Mouse (Mus musculus): ENCODE measurements at regions not wholly inside any gene's neighbourhood (a gene's known extent, or its start where the extent isn't known, plus 50 kb on each side); places are given as distances from the start of the nearest gene placed in this dataset.
"Not testable (repeated sequence)": the region's sequence is repeated elsewhere in the genome, so short reads cannot be mapped to it uniquely, and the experiment has no call there.

DNA sequence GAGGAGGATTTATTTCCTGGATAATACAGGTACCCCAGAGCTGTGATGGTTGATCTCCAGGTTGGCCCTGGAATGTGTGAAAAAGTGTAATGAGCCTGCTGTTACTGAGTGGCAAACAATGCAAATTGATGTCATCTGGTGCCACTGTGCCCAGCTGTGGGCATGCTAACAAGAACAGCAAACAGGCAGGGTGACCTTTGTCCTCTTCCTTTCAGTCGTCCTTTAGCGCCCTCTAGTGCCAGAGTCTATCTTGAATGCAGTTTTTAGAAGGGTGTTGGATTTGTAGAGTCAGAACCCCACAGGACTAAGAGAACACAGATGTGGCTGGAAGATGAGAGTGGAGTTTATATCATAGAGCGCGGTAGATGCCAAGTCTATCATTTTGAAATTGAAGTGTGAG lies 164.3 kb downstream of the Sdhaf3 start:
- peak; percentile 52; the same call in 1 of the 2 replicates for ATAC-seq (replicated peaks; ENCODE audit: poor library complexity, severe bottlenecking)

GRCm38 (mm10) chr6:7133042-7133441 lies 177.2 kb downstream of the Sdhaf3 start:
- no peak for ATAC-seq (replicated peaks; ENCODE audit: poor library complexity, severe bottlenecking)

- no peak for ATAC-seq (replicated peaks; ENCODE audit: poor library complexity, severe bottlenecking)
Measured at GRCm38 (mm10) chr6:7134062-7134461, 178.3 kb downstream of the Sdhaf3 start.

GRCm38 (mm10) chr6:7134888-7135287 lies 179.1 kb downstream of the Sdhaf3 start:
- ATAC-seq (replicated peaks; ENCODE audit: poor library complexity, severe bottlenecking): no peak

- ATAC-seq (replicated peaks; ENCODE audit: poor library complexity, severe bottlenecking): no peak
Measured at GRCm38 (mm10) chr6:7181711-7182110, 225.9 kb downstream of the Sdhaf3 start.

DNA sequence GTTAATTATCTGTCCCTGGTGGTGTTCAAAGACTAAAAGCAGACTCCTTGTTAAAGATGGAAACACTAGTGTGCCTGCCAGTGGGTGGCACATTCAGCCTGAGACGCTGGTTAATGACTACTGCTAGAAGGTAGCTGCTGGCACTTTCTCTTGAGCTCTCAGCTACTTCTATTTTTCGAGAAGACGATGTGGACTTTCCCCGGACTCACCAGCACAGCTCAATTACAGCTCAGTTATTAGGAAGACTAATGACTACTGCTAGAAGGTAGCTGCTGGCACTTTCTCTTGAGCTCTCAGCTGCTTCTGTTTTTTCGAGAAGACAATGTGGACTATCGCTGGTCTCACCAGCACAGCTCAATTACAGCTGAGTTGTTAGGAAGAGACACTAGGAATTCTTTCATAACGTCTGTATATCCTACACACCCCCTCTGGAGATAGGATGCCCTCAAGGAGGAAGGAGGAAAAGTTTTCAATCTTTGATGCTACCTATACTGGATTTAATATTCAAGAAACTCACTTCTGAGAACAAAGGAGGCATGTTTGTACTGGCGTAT lies 243.3 kb downstream of the Sdhaf3 start:
- ATAC-seq (replicated peaks; ENCODE audit: poor library complexity, severe bottlenecking): no peak

- no peak for ATAC-seq (replicated peaks; ENCODE audit: poor library complexity, severe bottlenecking)
Measured at GRCm38 (mm10) chr6:7215880-7216279, 260.1 kb downstream of the Sdhaf3 start.

GRCm38 (mm10) chr6:7252286-7252685 lies 296.5 kb downstream of the Sdhaf3 start:
- ATAC-seq (replicated peaks; ENCODE audit: poor library complexity, severe bottlenecking): no peak

DNA sequence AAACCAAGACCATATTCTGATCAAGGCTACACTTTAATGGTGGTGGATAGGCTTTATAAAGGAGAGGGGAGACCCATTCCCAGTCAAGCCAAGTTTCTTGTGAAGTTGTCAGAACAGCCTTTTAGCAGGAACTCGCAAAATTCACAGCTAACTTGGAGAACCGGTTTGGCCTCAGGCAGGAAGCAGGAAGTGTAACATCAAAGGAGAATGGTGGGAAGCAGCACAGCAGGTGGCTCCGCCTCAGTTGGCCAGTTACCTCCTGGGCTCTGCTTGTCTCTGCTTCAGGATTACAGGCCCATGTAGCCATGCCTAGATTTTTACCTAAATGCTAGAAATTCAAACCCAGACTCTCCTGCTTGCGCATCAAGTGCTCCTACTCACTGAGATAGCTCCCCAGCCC lies 277.2 kb upstream of the Tac1 start:
- no peak for ATAC-seq (replicated peaks; ENCODE audit: poor library complexity, severe bottlenecking)

DNA sequence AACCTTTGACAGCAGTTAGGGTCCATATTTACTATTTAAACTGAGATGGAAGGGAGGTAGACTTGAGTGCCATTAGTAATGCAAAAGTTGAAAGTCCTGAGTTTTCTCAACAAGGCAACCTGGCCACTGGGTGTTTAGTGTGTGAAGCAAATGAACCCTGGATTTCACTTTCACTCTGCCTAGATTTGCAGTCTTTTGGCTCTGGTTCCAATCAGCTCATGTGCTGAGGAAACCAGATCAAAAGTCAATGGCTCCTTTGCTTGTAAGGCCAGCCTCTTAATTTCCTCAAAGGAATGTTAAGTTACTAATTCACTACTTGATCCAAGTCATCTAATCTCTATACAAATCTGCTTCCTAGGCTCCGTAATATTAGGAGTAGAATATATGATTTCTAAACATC lies 247.7 kb upstream of the Tac1 start:
- ATAC-seq (replicated peaks; ENCODE audit: poor library complexity, severe bottlenecking): no peak

DNA sequence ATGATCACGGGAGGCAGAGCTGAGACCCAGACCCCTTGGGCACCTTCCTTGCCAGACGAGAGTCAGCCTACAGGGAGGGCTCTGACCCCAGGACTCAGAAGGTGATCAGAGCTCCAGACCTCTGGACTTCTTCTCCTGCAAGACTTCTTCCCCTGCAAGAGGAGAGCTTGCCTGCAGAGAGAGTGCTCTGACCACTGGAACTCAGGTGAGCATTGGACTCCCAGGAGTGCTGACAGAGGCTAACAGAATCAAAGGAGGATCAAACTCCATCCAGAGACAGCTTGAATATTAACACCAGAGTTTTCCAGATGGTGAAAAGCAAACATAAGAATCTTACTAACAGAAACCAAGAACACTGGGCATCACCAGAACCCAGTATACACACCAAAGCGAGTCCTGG lies 241.2 kb upstream of the Tac1 start:
- ATAC-seq (replicated peaks; ENCODE audit: poor library complexity, severe bottlenecking): no peak

- no peak for ATAC-seq (replicated peaks; ENCODE audit: poor library complexity, severe bottlenecking)
Measured at GRCm38 (mm10) chr6:7326974-7327373, 227.7 kb upstream of the Tac1 start.

GRCm38 (mm10) chr6:7356634-7357033 lies 198.0 kb upstream of the Tac1 start:
- no peak for ATAC-seq (replicated peaks; ENCODE audit: poor library complexity, severe bottlenecking)

DNA sequence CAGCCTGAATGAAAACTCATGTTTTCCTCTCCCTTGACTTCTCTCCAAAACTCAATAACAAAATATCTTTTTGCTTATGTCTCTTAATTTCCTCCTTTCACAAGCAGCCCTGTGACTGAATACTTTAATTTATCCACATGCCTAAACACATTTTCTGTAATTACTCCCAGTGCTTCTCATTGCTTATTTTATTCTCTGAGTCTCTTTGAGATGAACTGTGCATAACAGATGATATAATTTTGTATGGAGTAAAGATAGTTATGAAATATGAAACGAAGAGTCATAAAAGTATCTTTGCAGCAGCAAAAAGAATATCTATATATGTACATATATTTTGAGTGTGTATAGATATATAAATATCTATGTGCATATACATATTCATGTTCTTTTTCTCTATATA lies 187.5 kb upstream of the Tac1 start:
- no peak for ATAC-seq (replicated peaks; ENCODE audit: poor library complexity, severe bottlenecking)

GRCm38 (mm10) chr6:7374629-7375028 lies 180.1 kb upstream of the Tac1 start:
- ATAC-seq (replicated peaks; ENCODE audit: poor library complexity, severe bottlenecking): no peak

GRCm38 (mm10) chr6:7375851-7376250 lies 178.8 kb upstream of the Tac1 start:
- ATAC-seq (replicated peaks; ENCODE audit: poor library complexity, severe bottlenecking): no peak

DNA sequence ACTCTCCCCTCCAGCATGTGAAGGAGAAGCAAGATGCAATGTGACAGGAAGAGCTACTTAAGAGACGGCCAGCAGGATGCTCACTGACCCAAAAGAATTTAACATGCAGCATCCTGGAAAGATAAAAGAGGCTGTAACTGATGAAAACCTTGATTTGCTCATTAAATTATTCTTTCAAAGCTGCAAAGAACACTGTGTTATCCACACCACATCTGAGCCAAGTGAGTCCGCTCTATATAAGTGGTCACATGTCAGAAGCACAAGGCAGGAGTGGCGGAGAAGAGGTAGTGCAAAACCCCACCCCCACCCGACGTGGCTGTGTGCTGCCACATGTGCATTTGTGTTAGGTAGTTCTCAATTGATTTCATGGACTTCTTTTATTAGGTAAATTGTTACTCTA lies 176.0 kb upstream of the Tac1 start:
- no peak for ATAC-seq (replicated peaks; ENCODE audit: poor library complexity, severe bottlenecking)

DNA sequence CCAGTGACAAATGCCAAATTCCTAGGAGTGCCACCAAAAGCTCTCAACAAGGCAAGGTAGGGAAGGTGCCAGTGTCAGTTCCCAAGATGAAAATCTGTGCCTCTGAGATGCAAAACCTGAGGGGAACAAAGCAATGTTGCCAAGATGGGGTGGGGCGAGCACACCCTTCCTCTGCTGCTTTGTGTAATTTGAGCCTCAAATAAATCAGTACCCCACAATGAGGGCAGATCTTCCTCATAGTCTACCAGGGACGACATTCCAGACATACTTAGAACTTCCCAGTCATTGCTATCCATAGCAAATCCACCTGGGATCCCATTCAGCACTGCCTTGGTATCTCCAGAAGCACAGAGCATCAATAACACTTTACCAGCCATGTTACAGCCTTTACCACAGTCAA lies 129.9 kb upstream of the Tac1 start:
- no peak for ATAC-seq (replicated peaks; ENCODE audit: poor library complexity, severe bottlenecking)

DNA sequence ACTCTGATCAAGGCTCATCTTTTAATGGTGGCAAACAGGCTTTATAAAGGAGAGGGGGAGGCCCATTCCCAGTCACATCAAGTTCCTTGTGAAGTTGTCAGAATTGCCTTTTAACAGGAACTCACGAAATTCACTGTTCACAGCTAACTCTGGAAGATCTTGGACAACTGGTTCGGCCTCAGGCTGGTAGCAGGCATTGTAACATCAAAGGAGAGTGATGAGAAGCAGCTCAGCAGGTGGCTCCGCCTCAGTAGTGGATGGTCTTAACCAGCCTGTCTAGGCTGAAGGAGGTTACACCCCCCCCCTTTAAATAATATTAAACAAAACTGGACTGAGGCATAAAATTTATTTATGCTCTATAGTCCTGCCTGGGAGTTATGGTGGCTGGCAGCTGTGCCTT lies 113.0 kb upstream of the Tac1 start:
- ATAC-seq (replicated peaks; ENCODE audit: poor library complexity, severe bottlenecking): no peak

GRCm38 (mm10) chr6:7442286-7442685 lies 112.4 kb upstream of the Tac1 start:
- ATAC-seq (replicated peaks; ENCODE audit: poor library complexity, severe bottlenecking): not testable (repeated sequence)

- no peak for ATAC-seq (replicated peaks; ENCODE audit: poor library complexity, severe bottlenecking)
Measured at GRCm38 (mm10) chr6:7455881-7456280, 98.8 kb upstream of the Tac1 start.

GRCm38 (mm10) chr6:7463896-7464295 lies 90.8 kb upstream of the Tac1 start:
- no peak for ATAC-seq (replicated peaks; ENCODE audit: poor library complexity, severe bottlenecking)

DNA sequence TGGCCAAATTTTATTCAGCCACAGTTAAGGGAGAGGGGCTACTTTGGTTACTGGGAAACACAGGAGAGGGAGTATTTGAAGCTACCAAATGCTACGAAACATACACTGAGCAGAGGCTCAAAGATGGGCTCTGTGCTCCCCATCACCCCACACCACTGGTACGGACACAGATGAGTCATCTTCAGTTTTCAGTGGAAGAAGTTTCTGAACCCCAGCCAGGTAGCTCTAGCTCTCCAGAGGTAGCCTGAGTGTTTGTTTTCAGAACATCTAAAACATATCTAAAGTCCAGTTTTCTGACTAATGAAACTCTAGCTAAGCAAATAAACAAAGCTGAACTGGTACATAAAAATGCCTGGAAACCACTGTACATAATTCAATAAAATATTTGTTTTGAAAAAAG lies 90.3 kb upstream of the Tac1 start:
- ATAC-seq (replicated peaks; ENCODE audit: poor library complexity, severe bottlenecking): no peak

Measured in granulocyte monocyte progenitor cell, adult 5-6 weeks (primary cell).